Mouse (Mus musculus) hindbrain, embryonic 13.5 days (tissue): Measurements from ENCODE around the gene Trim29. TPM values are rescaled to one million over a fixed set of nuclear protein-coding genes. Genes with fewer than 3 reads are reported as not detected.

Experiments used
- ATAC-seq: fragments of 200-750 bp; cut with Nextera tagmentation; 2 replicates; pipeline ENCODE4 v1.8.0; 2017; ENCODE audit warnings: moderate TSS enrichment; ENCODE audit not compliant: low FRiP score
- H3K27ac ChIP-seq: fragments of 300-500 bp; sonication (generic); 2 replicates; pipeline ENCODE4 v1.5.1; 2015; ENCODE audit warnings: inconsistent platforms, mild to moderate bottlenecking, moderate library complexity
- H3K27me3 ChIP-seq: fragments of 300-500 bp; sonication (generic); 2 replicates; pipeline ENCODE4 v1.6.1; 2015; ENCODE audit warnings: mild to moderate bottlenecking, inconsistent platforms
- H3K36me3 ChIP-seq: fragments of 300-500 bp; sonication (generic); 2 replicates; pipeline ENCODE4 v1.6.1; 2015; ENCODE audit warnings: mild to moderate bottlenecking, inconsistent platforms
- H3K4me1 ChIP-seq: fragments of 300-500 bp; sonication (generic); replicated peaks from 2 replicates; pipeline ENCODE4 v1.6.1; 2015; ENCODE audit warnings: inconsistent platforms
- H3K4me2 ChIP-seq: fragments of 300-500 bp; sonication (generic); 2 replicates; pipeline ENCODE4 v1.6.1; 2015; ENCODE audit warnings: inconsistent platforms, mild to moderate bottlenecking, moderate library complexity
- H3K4me3 ChIP-seq: fragments of 300-500 bp; sonication (generic); 2 replicates; pipeline ENCODE4 v1.5.1; 2015; ENCODE audit warnings: mild to moderate bottlenecking, inconsistent platforms
- H3K9ac ChIP-seq: fragments of 300-500 bp; sonication (generic); 2 replicates; pipeline ENCODE4 v1.6.1; 2015; ENCODE audit warnings: mild to moderate bottlenecking, inconsistent platforms
- H3K9me3 ChIP-seq: fragments of 300-500 bp; sonication (generic); 2 replicates; pipeline ENCODE4 v1.6.1; 2016; ENCODE audit warnings: inconsistent platforms
- WGBS: fragments of 180-500 bp; shearing (Covaris S2); methylation state at CpG from one replicate; pipeline ENCODE4 v1.1.7; 2015; 5-methylcytosine and 5-hydroxymethylcytosine counted together
- polyA plus RNA-seq: library from polyadenylated mRNA; unstranded; fragments of >200 nt; fragmentation: Nextera tagmentation; extraction: Ambion mirVana; gene quantifications from 2 replicates; pipeline ENCODE4 v1.2.1, GENCODE M21; 2015

Gene Trim29
- polyA plus RNA-seq, 1 experiment from 2014 or later, result not detected

DNA sequence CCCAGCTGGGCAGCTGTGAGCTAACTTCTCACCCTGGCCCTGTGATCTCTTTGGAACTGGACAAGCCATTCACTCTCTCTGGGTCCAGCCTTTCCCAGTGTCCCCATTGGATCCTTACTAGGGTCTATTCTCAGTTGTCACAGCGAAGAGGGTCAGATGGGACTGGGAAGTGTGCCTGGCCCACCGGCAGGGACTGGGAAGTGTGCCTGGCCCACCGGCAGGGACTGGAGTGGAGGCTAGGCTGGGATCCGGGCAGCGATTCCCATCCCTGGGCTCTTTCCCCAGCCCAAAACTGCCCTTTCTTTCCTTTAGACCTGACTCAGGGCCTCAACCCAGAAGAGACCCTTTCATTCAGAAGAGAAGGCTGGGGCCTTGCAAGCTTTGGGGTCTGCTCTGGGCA, 27.4 kb downstream of the Trim29 start:
- 77% methylated on average over 5 of the region's 5 CpGs for WGBS
- H3K4me1 ChIP-seq, result peaks cover 33% of the 10 kb centered on the region
- no peaks in the 10 kb centered on the region for H3K36me3 ChIP-seq
- no peaks in the 10 kb centered on the region for H3K9me3 ChIP-seq
- H3K4me3 ChIP-seq, result no peak overlapping the region
- no peak for ATAC-seq
- no peak overlapping the region for H3K4me2 ChIP-seq
- no peak overlapping the region for H3K9ac ChIP-seq
- H3K27ac ChIP-seq, result no peak overlapping the region
- 0 out of 2 replicates have a peak, but pooled peaks cover 9% of the 10 kb centered on the region for H3K27me3 ChIP-seq

DNA sequence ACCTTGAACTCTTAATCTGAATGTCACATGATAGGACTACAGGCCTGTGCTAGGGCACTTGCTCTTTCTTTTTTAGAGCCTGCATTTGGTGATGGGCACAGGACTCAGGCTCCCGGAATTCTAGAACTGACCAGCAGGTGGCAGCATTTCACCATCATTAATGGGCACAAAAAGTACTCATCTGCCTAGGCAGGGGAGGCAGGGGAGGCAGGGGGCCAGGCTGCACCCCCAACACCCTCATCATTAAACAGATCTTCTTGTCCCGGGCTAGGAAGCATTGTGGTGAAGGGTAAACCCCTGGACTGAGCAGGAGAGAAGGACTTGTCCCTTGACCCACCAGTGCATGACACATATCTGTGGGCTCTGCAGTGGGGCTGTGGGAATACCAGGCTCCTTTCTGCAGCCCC, 29.0 kb downstream of the Trim29 start:
- ATAC-seq, result peak; percentile 67
- Histone ChIP-seq H3K27ac (no peak overlapping the region), H3K9ac (no peak overlapping the region), H3K9me3 (no peaks in the 10 kb centered on the region), H3K36me3 (no peaks in the 10 kb centered on the region), H3K4me2 (no peak overlapping the region), H3K4me3 (no peak overlapping the region), H3K27me3 (0 out of 2 replicates have a peak, but pooled peaks cover 9% of the 10 kb centered on the region), H3K4me1 (peaks cover 33% of the 10 kb centered on the region)
- WGBS, result 0% methylated on average over 2 of the region's 2 CpGs

DNA sequence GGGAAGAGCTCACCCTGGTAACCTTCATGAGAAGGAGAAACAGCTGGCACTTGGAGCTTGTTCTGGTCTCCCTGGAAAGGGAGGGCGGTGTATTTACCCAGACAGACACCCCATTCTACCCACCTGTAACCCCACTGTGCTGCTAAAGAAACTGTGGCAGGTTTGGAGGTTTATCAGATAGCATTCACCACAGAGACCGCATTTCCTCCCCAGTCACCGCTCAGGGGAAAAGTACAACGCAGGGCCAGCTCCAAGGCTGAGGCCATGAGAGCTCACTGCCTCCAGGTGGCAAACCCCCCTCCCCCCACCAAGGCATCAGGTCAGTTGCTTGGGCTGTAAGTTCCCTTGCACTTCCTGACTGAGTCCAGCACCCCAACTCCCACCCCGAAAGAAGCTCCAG, 39.4 kb downstream of the Trim29 start:
- no peaks in the 10 kb centered on the region for H3K9me3 ChIP-seq
- H3K9ac ChIP-seq, result no peak overlapping the region
- no peak overlapping the region for H3K4me2 ChIP-seq
- peaks cover 19% of the 10 kb centered on the region for H3K4me1 ChIP-seq
- H3K27me3 ChIP-seq, result 0 out of 2 replicates have a peak, but pooled peaks cover 6% of the 10 kb centered on the region
- H3K4me3 ChIP-seq, result no peak overlapping the region
- no peak for ATAC-seq
- no peaks in the 10 kb centered on the region for H3K36me3 ChIP-seq
- WGBS, result 38% methylated on average over 5 of the region's 5 CpGs
- no peak overlapping the region for H3K27ac ChIP-seq

DNA sequence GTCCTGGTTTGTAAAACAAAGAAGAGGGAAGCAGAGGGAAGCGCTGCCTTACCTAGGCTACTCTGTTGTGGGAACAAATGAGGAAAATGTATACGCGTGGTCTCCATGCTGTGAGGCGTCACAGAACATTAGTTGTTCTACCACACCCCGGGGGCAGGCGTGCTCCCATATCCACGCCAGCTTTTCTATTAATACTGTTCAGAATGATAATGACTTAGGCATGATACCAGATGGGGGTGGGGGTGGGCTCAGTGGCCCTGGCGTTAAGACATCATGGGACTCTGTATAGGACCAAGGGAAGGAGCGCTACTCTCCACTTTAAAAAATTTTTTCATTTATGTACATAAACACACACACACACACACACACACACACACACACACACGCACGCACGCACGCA, 40.4 kb downstream of the Trim29 start:
- Histone ChIP-seq H3K4me1 (peaks cover 19% of the 10 kb centered on the region), H3K36me3 (no peaks in the 10 kb centered on the region), H3K27ac (peak overlapping the region; percentile 52; the same call in 1 of the 2 replicates), H3K27me3 (0 out of 2 replicates have a peak, but pooled peaks cover 6% of the 10 kb centered on the region), H3K9me3 (no peaks in the 10 kb centered on the region), H3K4me2 (no peak overlapping the region), H3K9ac (no peak overlapping the region), H3K4me3 (no peak overlapping the region)
- ATAC-seq, result peak; percentile 52; the same call in 1 of the 2 replicates
- WGBS, result 49% methylated on average over 13 of the region's 13 CpGs

DNA sequence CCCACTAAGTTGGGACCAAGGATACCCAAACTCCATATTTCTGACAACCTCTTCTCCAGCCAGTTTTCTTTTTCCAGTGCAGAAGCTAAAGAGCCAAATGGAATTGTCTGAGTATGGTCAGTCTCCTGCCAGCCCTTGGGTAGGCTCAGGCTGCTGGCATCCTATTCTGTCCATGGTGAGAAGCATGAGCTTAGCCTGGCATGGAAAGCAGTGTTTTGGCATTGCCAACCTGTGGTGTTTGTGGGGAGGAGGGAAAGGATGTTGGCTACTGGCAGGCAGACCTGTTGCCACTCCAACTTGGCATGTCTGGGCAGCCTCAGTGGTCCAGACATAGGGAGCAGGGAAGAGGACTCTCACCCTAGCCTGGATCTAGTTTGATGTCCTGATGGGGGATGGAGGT, 46.4 kb downstream of the Trim29 start:
- no peak overlapping the region for H3K9ac ChIP-seq
- H3K36me3 ChIP-seq, result no peaks in the 10 kb centered on the region
- H3K9me3 ChIP-seq, result no peaks in the 10 kb centered on the region
- peaks cover 3% of the 10 kb centered on the region; the same call in 1 of the 2 replicates for H3K27me3 ChIP-seq
- H3K4me1 ChIP-seq, result peaks cover 12% of the 10 kb centered on the region
- no peak overlapping the region for H3K4me3 ChIP-seq
- no peak overlapping the region for H3K4me2 ChIP-seq
- no peak for ATAC-seq
- H3K27ac ChIP-seq, result no peak overlapping the region

DNA sequence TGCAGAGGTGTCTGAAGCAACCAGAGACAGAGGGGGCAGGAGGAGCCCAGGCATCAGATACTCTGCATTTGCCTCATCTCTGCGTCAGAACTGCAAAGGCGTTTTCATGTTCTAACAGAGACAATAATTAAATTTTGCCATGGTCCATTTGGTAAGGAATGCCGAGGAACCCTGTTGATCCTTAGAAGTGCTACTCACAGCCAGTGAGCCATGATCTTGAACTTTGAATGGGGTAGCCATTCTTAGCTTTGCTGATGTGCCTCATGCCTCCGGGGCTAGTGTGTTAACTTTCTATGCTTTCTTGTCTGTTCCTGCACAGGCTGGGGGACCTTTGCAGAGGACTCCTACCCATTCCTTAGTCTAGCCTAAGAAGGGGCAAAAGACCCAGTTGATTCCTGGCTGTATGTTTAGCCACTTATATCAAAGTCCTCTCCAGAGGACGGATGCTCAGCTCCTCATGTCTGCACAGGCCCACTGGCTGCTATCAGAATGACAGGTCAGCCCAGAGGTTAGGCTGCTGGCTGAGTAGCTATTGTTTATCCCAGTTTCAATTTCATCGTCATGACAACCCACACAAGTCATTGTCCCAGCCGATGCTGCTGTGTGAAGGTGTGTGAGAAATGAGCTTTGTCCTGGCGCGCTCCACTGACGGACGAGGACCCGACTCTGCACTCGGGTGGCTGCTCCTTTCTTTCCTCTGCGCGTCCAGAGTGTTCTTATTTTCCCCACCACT, 48.1 kb downstream of the Trim29 start:
- Histone ChIP-seq H3K4me1 (peaks cover 12% of the 10 kb centered on the region), H3K4me3 (no peak overlapping the region), H3K36me3 (no peaks in the 10 kb centered on the region), H3K9me3 (no peaks in the 10 kb centered on the region), H3K27ac (peak overlapping the region; percentile 44; the same call in 1 of the 2 replicates), H3K4me2 (no peak overlapping the region), H3K9ac (0 out of 2 replicates have a peak overlapping the region, but pooled peaks have one; percentile 4), H3K27me3 (peaks cover 3% of the 10 kb centered on the region; the same call in 1 of the 2 replicates)
- WGBS, result 19% methylated on average over 15 of the region's 15 CpGs
- ATAC-seq, result 0 out of 2 replicates have a peak, but pooled peaks have one; percentile 28

DNA sequence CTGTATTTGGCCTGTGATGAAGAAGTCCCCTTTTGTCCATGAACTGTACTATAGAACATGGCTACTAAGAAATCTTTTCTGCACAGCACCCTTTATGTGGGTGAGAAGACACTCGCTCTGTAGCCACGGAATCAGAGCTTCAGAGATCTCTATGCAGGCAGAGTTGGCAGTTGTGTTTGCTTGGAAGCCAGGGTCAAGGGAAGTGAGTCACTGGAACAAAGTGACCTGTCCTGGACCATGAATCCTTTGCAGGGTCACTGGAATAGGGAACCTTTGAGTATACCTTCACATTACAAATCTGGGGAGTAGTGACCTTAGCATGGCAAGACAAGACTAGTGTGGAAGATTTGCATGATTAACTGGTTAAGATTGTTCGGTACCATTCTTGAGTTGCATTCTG, 58.1 kb downstream of the Trim29 start:
- no peak overlapping the region for H3K4me2 ChIP-seq
- H3K27me3 ChIP-seq, result no peaks in the 10 kb centered on the region
- ATAC-seq, result no peak
- H3K27ac ChIP-seq, result no peak overlapping the region
- H3K36me3 ChIP-seq, result no peaks in the 10 kb centered on the region
- peaks cover 12% of the 10 kb centered on the region for H3K4me1 ChIP-seq
- 93% methylated on average over 3 of the region's 3 CpGs for WGBS
- H3K9me3 ChIP-seq, result no peaks in the 10 kb centered on the region
- H3K9ac ChIP-seq, result no peak overlapping the region
- H3K4me3 ChIP-seq, result no peak overlapping the region

DNA sequence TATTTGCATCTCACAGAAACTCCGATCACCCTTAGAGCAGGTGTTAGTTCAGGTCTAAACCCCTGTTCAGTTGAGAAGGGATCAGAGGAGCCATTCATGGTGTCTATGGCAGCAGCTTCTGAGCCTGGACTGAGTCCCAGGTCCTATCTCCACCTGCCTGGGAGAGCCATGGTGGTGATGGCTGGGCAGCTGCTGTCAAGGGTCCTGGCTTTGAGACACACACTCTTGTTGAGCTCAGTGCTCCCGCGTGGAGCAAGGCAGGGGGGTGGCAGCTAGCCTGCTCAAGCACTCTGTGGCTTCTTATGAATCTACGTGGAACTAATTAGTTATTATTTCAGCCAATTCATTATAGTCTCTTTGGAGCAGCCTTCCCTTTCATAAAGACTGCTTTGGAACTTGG, 73.2 kb downstream of the Trim29 start:
- no peaks in the 10 kb centered on the region for H3K36me3 ChIP-seq
- H3K27ac ChIP-seq, result no peak overlapping the region
- H3K4me1 ChIP-seq, result peaks cover 17% of the 10 kb centered on the region
- H3K27me3 ChIP-seq, result peaks cover 15% of the 10 kb centered on the region
- H3K9ac ChIP-seq, result no peak overlapping the region
- no peaks in the 10 kb centered on the region for H3K9me3 ChIP-seq
- 61% methylated on average over 4 of the region's 4 CpGs for WGBS
- peak; percentile 24; the same call in 1 of the 2 replicates for ATAC-seq
- no peak overlapping the region for H3K4me3 ChIP-seq
- H3K4me2 ChIP-seq, result no peak overlapping the region

DNA sequence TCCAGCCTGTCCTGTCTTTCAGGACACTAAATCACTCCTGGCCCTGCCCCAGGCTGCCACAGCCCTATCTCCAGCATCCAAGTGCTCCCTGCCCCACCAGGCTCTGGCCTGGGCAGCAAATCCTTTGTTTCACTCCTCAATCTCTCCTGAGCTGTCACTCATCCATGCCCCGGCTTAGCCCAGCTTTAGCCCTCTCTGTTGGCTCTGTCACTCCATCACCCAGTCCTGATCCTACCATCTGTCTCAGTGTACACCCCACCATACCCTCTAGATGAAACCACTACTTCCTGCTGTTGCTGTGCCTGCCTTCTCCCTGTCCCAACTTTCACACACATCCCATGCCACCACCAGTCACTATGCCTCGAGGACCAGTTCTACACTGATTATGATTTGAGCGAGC, 73.8 kb downstream of the Trim29 start:
- 73% methylated on average over 3 of the region's 3 CpGs for WGBS

More for the DNA sequence above, 73.8 kb downstream of the Trim29 start:
- H3K4me2 ChIP-seq, result no peak overlapping the region
- H3K36me3 ChIP-seq, result no peaks in the 10 kb centered on the region
- H3K9me3 ChIP-seq, result no peaks in the 10 kb centered on the region
- 0 out of 2 replicates have a peak, but pooled peaks have one; percentile 21 for ATAC-seq
- no peak overlapping the region for H3K9ac ChIP-seq
- no peak overlapping the region for H3K4me3 ChIP-seq
- peaks cover 22% of the 10 kb centered on the region for H3K4me1 ChIP-seq
- H3K27me3 ChIP-seq, result peaks cover 11% of the 10 kb centered on the region
- no peak overlapping the region for H3K27ac ChIP-seq

Other genes starting within 250 kb of the Trim29 start
- 19.8 and 23.6 TPM in 2 replicates for gene Arhgef12, start 203.6 kb upstream of the Trim29 start, polyA plus RNA-seq
- gene Tmem136, start 194.3 kb upstream of the Trim29 start, polyA plus RNA-seq, result 11.0 and 11.5 TPM in 2 replicates
- 0.12 TPM in 1 of 2 replicates, not detected in the other for gene Pou2f3, start 100.5 kb upstream of the Trim29 start, polyA plus RNA-seq
- gene Oaf, start 70.9 kb upstream of the Trim29 start, polyA plus RNA-seq, result 11.3 and 12.6 TPM in 2 replicates